Mouse (Mus musculus): ENCODE results near the gene Prr36. TPM values are rescaled to one million over a fixed set of nuclear protein-coding genes. Genes with fewer than 3 reads are reported as not detected.
A peak's percentile ranks its signal among the peaks of the same experiment; 100 is the strongest.
"Not testable (repeated sequence)": the region's sequence is repeated elsewhere in the genome, so short reads cannot be mapped to it uniquely, and the experiment has no call there.

Prr36 gene
- polyA plus RNA-seq, 1 experiment from 2014 or later, result 0.25 TPM

- no peak overlapping the region for H3K27ac ChIP-seq (ENCODE audit: low read length)
- H3K9ac ChIP-seq (ENCODE audit: low read length), result no peak overlapping the region
Measured at GRCm38 (mm10) chr8:4256911-4257310, 39.7 kb upstream of the Prr36 start.

GRCm38 (mm10) chr8:4255471-4255870, 38.2 kb upstream of the Prr36 start:
- WGBS, result 86% methylated on average over 7 of the region's 7 CpGs
- not testable (repeated sequence) for H3K27me3 ChIP-seq (ENCODE audit: control insufficient read depth, insufficient read depth, low read length); H3K9me3 ChIP-seq (replicated peaks; ENCODE audit: control insufficient read depth, low read length); H3K4me2 ChIP-seq (ENCODE audit: low read depth, low read length); ATAC-seq (replicated peaks; ENCODE audit: extremely low read depth, insufficient read depth, low FRiP score); H3K9ac ChIP-seq (ENCODE audit: low read length); H3K27ac ChIP-seq (ENCODE audit: low read length); H3K4me3 ChIP-seq (ENCODE audit: low read length)
- Histone ChIP-seq H3K36me3 (ENCODE audit: control insufficient read depth, insufficient read depth) (peaks cover 27% of the 10 kb centered on the region), H3K4me1 (ENCODE audit: control insufficient read depth, insufficient read depth, low read length) (peaks cover 20% of the 10 kb centered on the region)

More at GRCm38 (mm10) chr8:4256911-4257310, 39.7 kb upstream of the Prr36 start:
- no peaks in the 10 kb centered on the region for H3K9me3 ChIP-seq (replicated peaks; ENCODE audit: control insufficient read depth, low read length)
- no peak overlapping the region for H3K4me2 ChIP-seq (ENCODE audit: low read depth, low read length)
- H3K4me1 ChIP-seq (ENCODE audit: control insufficient read depth, insufficient read depth, low read length), result peaks cover 20% of the 10 kb centered on the region
- no peak overlapping the region for H3K4me3 ChIP-seq (ENCODE audit: low read length)
- peaks cover 42% of the 10 kb centered on the region for H3K36me3 ChIP-seq (ENCODE audit: control insufficient read depth, insufficient read depth)
- no peak for ATAC-seq (replicated peaks; ENCODE audit: extremely low read depth, insufficient read depth, low FRiP score)
- no peaks in the 10 kb centered on the region for H3K27me3 ChIP-seq (ENCODE audit: control insufficient read depth, insufficient read depth, low read length)
- 33% methylated on average over 4 of the region's 4 CpGs for WGBS

GRCm38 (mm10) chr8:4254001-4254400, 36.7 kb upstream of the Prr36 start:
- Histone ChIP-seq H3K9ac (ENCODE audit: low read length) (peak overlapping the region; percentile 99), H3K36me3 (ENCODE audit: control insufficient read depth, insufficient read depth) (peaks cover 21% of the 10 kb centered on the region), H3K4me1 (ENCODE audit: control insufficient read depth, insufficient read depth, low read length) (peaks cover 28% of the 10 kb centered on the region), H3K27me3 (ENCODE audit: control insufficient read depth, insufficient read depth, low read length) (no peaks in the 10 kb centered on the region), H3K9me3 (replicated peaks; ENCODE audit: control insufficient read depth, low read length) (no peaks in the 10 kb centered on the region), H3K27ac (ENCODE audit: low read length) (peak overlapping the region; percentile 94; the same call in 1 of the 2 replicates), H3K4me3 (ENCODE audit: low read length) (peak overlapping the region; percentile 99), H3K4me2 (ENCODE audit: low read depth, low read length) (peak overlapping the region; percentile 94)
- 64% methylated on average over 6 of the region's 6 CpGs for WGBS
- no peak for ATAC-seq (replicated peaks; ENCODE audit: extremely low read depth, insufficient read depth, low FRiP score)

- Histone ChIP-seq H3K4me3 (ENCODE audit: low read length) (peak within 1 kb of the TSS; percentile 99), H3K27ac (ENCODE audit: low read length) (peak within 1 kb of the TSS; percentile 94), H3K27me3 (ENCODE audit: control insufficient read depth, insufficient read depth, low read length) (no peaks in the 10 kb centered on the region), H3K4me1 (ENCODE audit: control insufficient read depth, insufficient read depth, low read length) (peaks cover 32% of the 10 kb centered on the region), H3K36me3 (ENCODE audit: control insufficient read depth, insufficient read depth) (peaks cover 21% of the 10 kb centered on the region), H3K9me3 (replicated peaks; ENCODE audit: control insufficient read depth, low read length) (no peaks in the 10 kb centered on the region), H3K4me2 (ENCODE audit: low read depth, low read length) (peak within 1 kb of the TSS; percentile 94), H3K9ac (ENCODE audit: low read length) (peak within 1 kb of the TSS; percentile 99)
- ATAC-seq (replicated peaks; ENCODE audit: extremely low read depth, insufficient read depth, low FRiP score), result peak; percentile 90
- under 1% methylated on average over 69 of the region's 69 CpGs for WGBS
Measured at GRCm38 (mm10) chr8:4252934-4253841, 35.9 kb upstream of the Prr36 start, which contains the start of gene Snapc2. Gene Snapc2, plus strand, starts transcription at chr8:4253080.

- H3K27ac ChIP-seq (ENCODE audit: low read length), result peak overlapping the region; percentile 43; the same call in 1 of the 2 replicates
- peak overlapping the region; percentile 94 for H3K4me2 ChIP-seq (ENCODE audit: low read depth, low read length)
- H3K9me3 ChIP-seq (replicated peaks; ENCODE audit: control insufficient read depth, low read length), result no peaks in the 10 kb centered on the region
- H3K27me3 ChIP-seq (ENCODE audit: control insufficient read depth, insufficient read depth, low read length), result no peaks in the 10 kb centered on the region
- peaks cover 22% of the 10 kb centered on the region for H3K36me3 ChIP-seq (ENCODE audit: control insufficient read depth, insufficient read depth)
- H3K4me3 ChIP-seq (ENCODE audit: low read length), result peak overlapping the region; percentile 99
- no peak for ATAC-seq (replicated peaks; ENCODE audit: extremely low read depth, insufficient read depth, low FRiP score)
- 40% methylated on average over 8 of the region's 8 CpGs for WGBS
- H3K4me1 ChIP-seq (ENCODE audit: control insufficient read depth, insufficient read depth, low read length), result peaks cover 28% of the 10 kb centered on the region
- H3K9ac ChIP-seq (ENCODE audit: low read length), result peak overlapping the region; percentile 99
Measured at GRCm38 (mm10) chr8:4252116-4252760, 35.0 kb upstream of the Prr36 start.

GRCm38 (mm10) chr8:4250306-4250970, 33.2 kb upstream of the Prr36 start:
- WGBS, result 38% methylated on average over 26 of the region's 26 CpGs
- Histone ChIP-seq H3K9me3 (replicated peaks; ENCODE audit: control insufficient read depth, low read length) (no peaks in the 10 kb centered on the region), H3K4me3 (ENCODE audit: low read length) (no peak overlapping the region), H3K4me1 (ENCODE audit: control insufficient read depth, insufficient read depth, low read length) (peaks cover 27% of the 10 kb centered on the region), H3K27ac (ENCODE audit: low read length) (no peak overlapping the region), H3K9ac (ENCODE audit: low read length) (no peak overlapping the region), H3K27me3 (ENCODE audit: control insufficient read depth, insufficient read depth, low read length) (no peaks in the 10 kb centered on the region), H3K4me2 (ENCODE audit: low read depth, low read length) (no peak overlapping the region), H3K36me3 (ENCODE audit: control insufficient read depth, insufficient read depth) (peaks cover 28% of the 10 kb centered on the region)
- peak; percentile 8; the same call in 1 of the 2 replicates for ATAC-seq (replicated peaks; ENCODE audit: extremely low read depth, insufficient read depth, low FRiP score)

GRCm38 (mm10) chr8:4249213-4249612, 32.0 kb upstream of the Prr36 start:
- Histone ChIP-seq H3K27me3 (ENCODE audit: control insufficient read depth, insufficient read depth, low read length) (no peaks in the 10 kb centered on the region), H3K4me1 (ENCODE audit: control insufficient read depth, insufficient read depth, low read length) (peaks cover 26% of the 10 kb centered on the region), H3K4me2 (ENCODE audit: low read depth, low read length) (peak overlapping the region; percentile 55), H3K27ac (ENCODE audit: low read length) (peak overlapping the region; percentile 55), H3K36me3 (ENCODE audit: control insufficient read depth, insufficient read depth) (peaks cover 28% of the 10 kb centered on the region), H3K4me3 (ENCODE audit: low read length) (peak overlapping the region; percentile 29), H3K9ac (ENCODE audit: low read length) (peak overlapping the region; percentile 60), H3K9me3 (replicated peaks; ENCODE audit: control insufficient read depth, low read length) (no peaks in the 10 kb centered on the region)
- 13% methylated on average over 29 of the region's 29 CpGs for WGBS
- ATAC-seq (replicated peaks; ENCODE audit: extremely low read depth, insufficient read depth, low FRiP score), result no peak

- Histone ChIP-seq H3K27me3 (ENCODE audit: control insufficient read depth, insufficient read depth, low read length) (no peaks in the 10 kb centered on the region), H3K4me2 (ENCODE audit: low read depth, low read length) (peak within 1 kb of the TSS; percentile 55), H3K9me3 (replicated peaks; ENCODE audit: control insufficient read depth, low read length) (no peaks in the 10 kb centered on the region), H3K4me3 (ENCODE audit: low read length) (no peak within 1 kb of the TSS), H3K9ac (ENCODE audit: low read length) (peak within 1 kb of the TSS; percentile 60), H3K27ac (ENCODE audit: low read length) (peak within 1 kb of the TSS; percentile 55), H3K36me3 (ENCODE audit: control insufficient read depth, insufficient read depth) (peaks cover 39% of the 10 kb centered on the region), H3K4me1 (ENCODE audit: control insufficient read depth, insufficient read depth, low read length) (peaks cover 18% of the 10 kb centered on the region)
- WGBS, result 82% methylated on average over 15 of the region's 15 CpGs
- no peak for ATAC-seq (replicated peaks; ENCODE audit: extremely low read depth, insufficient read depth, low FRiP score)
Measured at GRCm38 (mm10) chr8:4247951-4248540, 30.8 kb upstream of the Prr36 start, which contains the start of gene Tgfbr3l. Gene Tgfbr3l, plus strand, starts transcription at chr8:4248214.

All from heart, embryonic 16.5 days (tissue).